Mouse (Mus musculus): ENCODE data around the gene Traf3ip3. TPM values are rescaled to one million over a fixed set of nuclear protein-coding genes. Genes with fewer than 3 reads are reported as not detected.

Traf3ip3 gene
- total and polyA plus RNA-seq, 3 experiments: 5.2 to 9.7 TPM; not detected in 1

GRCm38 (mm10) chr1:193216000-193216399, 14.5 kb upstream of the Traf3ip3 start:
- no peak for DNase-seq (ENCODE audit: low read depth, low spot score)
- H3K27ac ChIP-seq (ENCODE audit: control insufficient read depth, low read depth, low read length): no peak overlapping the region
- H3K36me3 ChIP-seq (ENCODE audit: control insufficient read depth in 1 of 2, insufficient read depth in 2 of 2, low read length in 2 of 2): no peaks in the 10 kb centered on the region
- TF ChIP-seq GATA1 (IDR thresholded peaks at IDR 0.05; ENCODE audit: low read depth, low read length): no peak
- TF ChIP-seq MYC (IDR thresholded peaks at IDR 0.05; ENCODE audit: low read depth, low read length): no peak
- no peak for TF ChIP-seq BHLHE40 (IDR thresholded peaks at IDR 0.05; ENCODE audit: borderline replicate concordance, low read depth, low read length)
- no peak for TF ChIP-seq ZC3H11A (IDR thresholded peaks at IDR 0.05; ENCODE audit: low read depth, low read length)
- no peak for TF ChIP-seq USF2 (IDR thresholded peaks at IDR 0.05; ENCODE audit: borderline replicate concordance in 1 of 2, insufficient read depth in 1 of 2, low read depth in 1 of 2, low read length in 2 of 2)
- no peak for TF ChIP-seq MAFK (IDR thresholded peaks at IDR 0.05; ENCODE audit: borderline replicate concordance, low read depth, low read length)
- TF ChIP-seq CHD1 (IDR thresholded peaks at IDR 0.05; ENCODE audit: low read depth, low read length): no peak
- no peak for TF ChIP-seq MYB (IDR thresholded peaks at IDR 0.05; ENCODE audit: low read depth, low read length)
- TF ChIP-seq EP300 (IDR thresholded peaks at IDR 0.05; ENCODE audit: low read depth in 1 of 2, low read length in 2 of 2): no peak
- no peak for TF ChIP-seq GABPA (IDR thresholded peaks at IDR 0.05; ENCODE audit: low read depth, low read length)
- no peak for TF ChIP-seq RCOR1 (IDR thresholded peaks at IDR 0.05; ENCODE audit: low read depth, low read length)
- no peak overlapping the region for H3K4me3 ChIP-seq (ENCODE audit: control insufficient read depth in 1 of 2, insufficient read depth in 1 of 2, low read depth in 2 of 2, low read length in 2 of 2)
- no peak overlapping the region for H3K9ac ChIP-seq (ENCODE audit: control insufficient read depth, low read depth, low read length, poor library complexity, severe bottlenecking)
- no peaks in the 10 kb centered on the region; a peak in 1 of 4 replicates for H3K27me3 ChIP-seq (ENCODE audit: control insufficient read depth in 1 of 2, insufficient read depth in 2 of 2, low read length in 2 of 2)
- no peaks in the 10 kb centered on the region for H3K4me1 ChIP-seq (ENCODE audit: control insufficient read depth in 1 of 2, insufficient read depth in 2 of 2, low read length in 2 of 2)
- H3K9me3 ChIP-seq (replicated peaks; ENCODE audit: insufficient read depth, low read length): no peaks in the 10 kb centered on the region
- H3K79me2 ChIP-seq (ENCODE audit: control insufficient read depth, insufficient read depth, low read length, poor library complexity): no peaks in the 10 kb centered on the region

GRCm38 (mm10) chr1:193214053-193214452, 12.6 kb upstream of the Traf3ip3 start:
- DNase-seq (ENCODE audit: low read depth, low spot score): no peak
- Histone ChIP-seq H3K27ac (ENCODE audit: control insufficient read depth, low read depth, low read length) (no peak overlapping the region), H3K27me3 (ENCODE audit: control insufficient read depth in 1 of 2, insufficient read depth in 2 of 2, low read length in 2 of 2) (no peaks in the 10 kb centered on the region; a peak in 1 of 4 replicates), H3K9me3 (replicated peaks; ENCODE audit: insufficient read depth, low read length) (no peaks in the 10 kb centered on the region), H3K4me3 (ENCODE audit: control insufficient read depth in 1 of 2, insufficient read depth in 1 of 2, low read depth in 2 of 2, low read length in 2 of 2) (no peak overlapping the region), H3K4me1 (ENCODE audit: control insufficient read depth in 1 of 2, insufficient read depth in 2 of 2, low read length in 2 of 2) (no peaks in the 10 kb centered on the region), H3K79me2 (ENCODE audit: control insufficient read depth, insufficient read depth, low read length, poor library complexity) (no peaks in the 10 kb centered on the region), H3K36me3 (ENCODE audit: control insufficient read depth in 1 of 2, insufficient read depth in 2 of 2, low read length in 2 of 2) (no peaks in the 10 kb centered on the region), H3K9ac (ENCODE audit: control insufficient read depth, low read depth, low read length, poor library complexity, severe bottlenecking) (no peak overlapping the region)
- TF ChIP-seq MYB (IDR thresholded peaks at IDR 0.05; ENCODE audit: low read depth, low read length): no peak

DNA sequence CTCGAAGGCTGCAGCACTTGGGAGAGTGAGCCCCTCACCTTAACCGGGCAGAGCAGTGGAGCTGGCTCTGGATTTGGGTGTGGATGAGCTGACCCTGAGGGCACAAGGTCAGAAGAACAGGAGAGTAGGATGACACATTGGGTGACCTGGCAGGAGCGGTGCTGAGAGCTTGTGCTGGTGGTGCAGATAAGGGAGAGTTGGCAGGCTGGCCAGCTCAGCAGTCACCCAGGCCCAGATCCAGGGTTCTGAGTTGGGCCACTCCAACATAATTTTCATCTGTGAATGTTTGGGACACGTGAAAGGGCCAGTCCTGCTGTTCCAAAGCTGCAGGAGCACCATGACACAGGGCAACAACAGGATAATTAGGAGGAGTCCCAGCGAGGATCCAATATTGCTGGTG, 9.9 kb upstream of the Traf3ip3 start:
- H3K36me3 ChIP-seq (ENCODE audit: control insufficient read depth in 1 of 2, insufficient read depth in 2 of 2, low read length in 2 of 2): no peaks in the 10 kb centered on the region
- H3K79me2 ChIP-seq (ENCODE audit: control insufficient read depth, insufficient read depth, low read length, poor library complexity): no peaks in the 10 kb centered on the region
- H3K27ac ChIP-seq (ENCODE audit: control insufficient read depth, low read depth, low read length): no peak overlapping the region
- H3K9ac ChIP-seq (ENCODE audit: control insufficient read depth, low read depth, low read length, poor library complexity, severe bottlenecking): no peak overlapping the region
- no peaks in the 10 kb centered on the region for H3K9me3 ChIP-seq (replicated peaks; ENCODE audit: insufficient read depth, low read length)
- H3K27me3 ChIP-seq (ENCODE audit: control insufficient read depth in 1 of 2, insufficient read depth in 2 of 2, low read length in 2 of 2): no peaks in the 10 kb centered on the region; a peak in 1 of 4 replicates
- no peaks in the 10 kb centered on the region for H3K4me1 ChIP-seq (ENCODE audit: control insufficient read depth in 1 of 2, insufficient read depth in 2 of 2, low read length in 2 of 2)
- no peak overlapping the region for H3K4me3 ChIP-seq (ENCODE audit: control insufficient read depth in 1 of 2, insufficient read depth in 1 of 2, low read depth in 2 of 2, low read length in 2 of 2)
- no peak for TF ChIP-seq TBP (IDR thresholded peaks at IDR 0.05; ENCODE audit: low read depth, low read length)
- DNase-seq (ENCODE audit: low read depth, low spot score): no peak

All from MEL (cell line).